Mouse (Mus musculus): ENCODE measurements at regions not wholly inside any gene's neighbourhood (a gene's known extent, or its start where the extent isn't known, plus 50 kb on each side); places are given as distances from the start of the nearest gene placed in this dataset.
"Not testable (repeated sequence)": the region's sequence is repeated elsewhere in the genome, so short reads cannot be mapped to it uniquely, and the experiment has no call there.

- no peak for DNase-seq
Measured at GRCm38 (mm10) chr14:54148121-54148520, 105.8 kb downstream of the Dad1 start.

DNA sequence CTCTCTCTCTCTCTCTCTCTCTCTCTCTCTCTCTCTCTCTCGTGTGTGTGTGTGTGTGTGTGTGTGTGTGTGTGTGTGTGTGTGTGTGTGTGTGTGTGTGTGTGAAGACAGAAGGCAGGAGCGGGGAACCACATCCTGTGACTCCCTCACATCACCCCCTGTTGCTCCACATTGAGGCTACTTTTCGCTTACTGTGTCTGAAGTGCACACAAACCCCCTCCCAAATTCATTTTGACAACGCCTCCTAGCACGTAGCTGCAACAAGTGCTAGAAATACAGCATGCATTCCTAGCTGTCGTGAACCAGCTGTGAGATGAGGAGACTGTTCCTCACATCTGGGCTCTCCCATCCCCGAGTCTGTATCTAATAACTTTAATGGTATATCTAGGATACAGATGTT, 106.4 kb downstream of the Dad1 start:
- DNase-seq = no peak

GRCm38 (mm10) chr14:54145743-54146741, 107.9 kb downstream of the Dad1 start:
- no peak for DNase-seq

DNA sequence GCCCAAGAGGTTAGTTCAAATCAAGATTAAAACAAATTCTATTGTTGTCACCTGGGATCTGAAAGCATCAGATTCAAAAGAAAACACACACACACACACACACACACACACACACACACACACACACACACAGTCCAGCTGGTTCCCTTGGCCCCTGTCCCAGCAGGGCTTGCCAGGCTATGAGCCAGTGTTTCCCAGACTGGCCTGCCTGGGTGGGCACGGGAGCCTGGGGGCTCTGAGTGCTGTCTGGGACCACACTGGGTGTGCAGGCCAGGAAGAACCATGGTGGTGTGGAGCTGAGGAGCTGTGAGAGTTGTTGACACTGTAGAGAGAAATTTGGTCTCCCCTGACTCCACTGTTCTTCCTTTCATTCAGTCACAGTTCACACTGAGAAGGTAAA, 110.1 kb downstream of the Dad1 start:
- peak in 1 of 2 experiments; percentile 28 for DNase-seq

GRCm38 (mm10) chr14:54138288-54138687, 115.6 kb downstream of the Dad1 start:
- DNase-seq = no peak

- DNase-seq = no peak
Measured at GRCm38 (mm10) chr14:54136538-54136937, 117.4 kb downstream of the Dad1 start.

DNA sequence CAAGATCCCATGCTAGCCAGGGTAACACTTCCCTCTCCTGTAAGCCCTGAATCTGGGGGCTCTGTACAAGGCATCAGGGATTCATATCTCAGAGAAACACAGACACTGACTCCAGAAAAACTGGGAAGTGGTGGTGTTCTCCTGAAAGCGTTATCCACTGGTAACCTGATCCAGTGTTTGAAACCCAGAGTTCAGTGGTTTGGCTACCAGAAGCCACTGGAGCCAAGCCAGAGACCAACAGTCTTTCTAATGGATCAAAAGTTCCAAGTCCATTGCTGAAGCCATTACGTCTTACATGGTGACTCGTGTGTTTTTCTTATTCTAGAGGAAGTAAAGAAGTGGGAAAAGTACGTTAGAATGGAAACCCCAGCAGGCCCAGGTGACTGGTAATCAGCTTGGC, 125.6 kb downstream of the Dad1 start:
- DNase-seq = no peak

DNA sequence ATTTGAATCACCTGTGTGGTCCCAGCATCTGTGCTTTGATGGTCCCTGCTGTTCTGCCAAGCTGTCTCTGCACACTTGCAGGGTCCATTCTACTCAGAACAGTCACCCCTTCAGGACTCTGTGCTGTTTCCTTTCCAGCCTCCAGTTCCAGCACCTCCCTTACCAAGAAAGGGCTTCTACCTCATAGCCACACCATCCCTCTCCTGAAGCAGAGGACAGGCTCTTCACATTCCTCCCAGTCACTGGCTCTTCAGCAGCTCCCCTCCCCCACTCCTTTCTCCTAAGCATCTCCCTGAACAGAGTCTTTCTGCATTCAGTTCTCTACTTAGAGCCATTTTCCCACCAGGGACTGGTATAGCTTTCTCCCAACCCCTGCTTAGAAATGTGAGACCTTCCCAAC, 128.4 kb downstream of the Dad1 start:
- no peak for DNase-seq

DNA sequence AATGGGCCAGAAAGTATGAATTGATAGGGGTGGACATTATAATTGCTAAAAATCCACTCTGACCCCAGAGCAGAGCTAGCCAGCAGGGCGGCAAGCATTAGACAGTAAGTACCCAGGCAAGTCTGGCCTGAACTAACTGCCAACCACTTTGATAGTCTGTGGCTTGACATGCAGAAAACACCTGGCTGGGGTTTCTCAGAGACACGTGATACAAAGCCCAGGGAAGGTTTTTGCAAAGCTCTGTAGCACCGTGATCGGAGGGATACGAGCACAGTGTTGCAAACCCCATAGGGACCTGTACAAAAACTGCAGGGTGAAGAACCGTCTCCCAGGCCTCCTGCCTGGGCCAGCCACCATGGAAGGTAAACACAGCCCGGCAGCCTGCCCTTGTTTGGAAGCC, 131.9 kb downstream of the Dad1 start:
- DNase-seq = no peak

GRCm38 (mm10) chr14:54121340-54121739, 132.6 kb downstream of the Dad1 start:
- DNase-seq = no peak

DNA sequence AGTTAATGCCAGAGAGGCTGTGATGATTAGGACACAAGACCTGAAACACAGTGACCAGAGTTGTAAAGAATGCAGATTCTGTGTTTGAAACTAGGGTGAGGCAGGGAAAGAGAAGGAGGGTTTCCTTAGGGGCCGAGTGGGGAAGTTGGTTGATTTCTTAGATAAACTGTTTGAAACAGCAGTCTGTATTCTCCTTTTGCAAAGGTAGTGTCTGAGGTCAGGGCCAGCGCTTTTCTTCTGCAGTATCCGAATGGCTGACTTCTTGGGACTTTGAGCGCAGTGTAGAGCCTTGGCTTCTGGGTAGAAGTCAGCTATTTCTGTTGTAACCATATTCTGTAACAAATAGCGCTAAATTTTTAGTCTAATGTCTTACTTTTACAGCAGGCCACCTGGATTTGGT, 133.7 kb downstream of the Dad1 start:
- no peak for DNase-seq

- DNase-seq = not testable (repeated sequence)
Measured at GRCm38 (mm10) chr14:54117607-54118006, 136.3 kb downstream of the Dad1 start.

DNA sequence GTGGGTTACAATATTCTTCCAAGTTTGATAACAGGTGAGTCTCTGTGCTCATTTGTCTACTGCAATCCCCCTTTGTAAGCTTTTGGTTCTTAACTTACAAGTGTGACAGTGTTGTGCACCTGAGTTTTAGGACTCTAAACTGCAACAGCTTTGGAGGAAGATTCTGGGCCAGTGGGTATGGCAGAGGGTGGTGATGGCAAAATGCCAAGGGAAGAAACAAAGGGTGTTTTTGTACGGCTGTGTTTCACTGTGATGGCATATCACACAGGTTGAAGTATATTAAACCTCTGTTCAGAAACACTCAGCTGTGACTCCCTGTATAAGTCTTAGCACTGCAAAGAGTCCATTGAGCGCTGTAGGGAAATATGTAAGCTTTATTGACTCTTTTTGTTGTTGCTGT, 140.7 kb downstream of the Dad1 start:
- no peak for DNase-seq

GRCm38 (mm10) chr14:54110971-54111370, 142.9 kb downstream of the Dad1 start:
- no peak for DNase-seq

GRCm38 (mm10) chr14:54109129-54109528, 144.8 kb downstream of the Dad1 start:
- no peak for DNase-seq

DNA sequence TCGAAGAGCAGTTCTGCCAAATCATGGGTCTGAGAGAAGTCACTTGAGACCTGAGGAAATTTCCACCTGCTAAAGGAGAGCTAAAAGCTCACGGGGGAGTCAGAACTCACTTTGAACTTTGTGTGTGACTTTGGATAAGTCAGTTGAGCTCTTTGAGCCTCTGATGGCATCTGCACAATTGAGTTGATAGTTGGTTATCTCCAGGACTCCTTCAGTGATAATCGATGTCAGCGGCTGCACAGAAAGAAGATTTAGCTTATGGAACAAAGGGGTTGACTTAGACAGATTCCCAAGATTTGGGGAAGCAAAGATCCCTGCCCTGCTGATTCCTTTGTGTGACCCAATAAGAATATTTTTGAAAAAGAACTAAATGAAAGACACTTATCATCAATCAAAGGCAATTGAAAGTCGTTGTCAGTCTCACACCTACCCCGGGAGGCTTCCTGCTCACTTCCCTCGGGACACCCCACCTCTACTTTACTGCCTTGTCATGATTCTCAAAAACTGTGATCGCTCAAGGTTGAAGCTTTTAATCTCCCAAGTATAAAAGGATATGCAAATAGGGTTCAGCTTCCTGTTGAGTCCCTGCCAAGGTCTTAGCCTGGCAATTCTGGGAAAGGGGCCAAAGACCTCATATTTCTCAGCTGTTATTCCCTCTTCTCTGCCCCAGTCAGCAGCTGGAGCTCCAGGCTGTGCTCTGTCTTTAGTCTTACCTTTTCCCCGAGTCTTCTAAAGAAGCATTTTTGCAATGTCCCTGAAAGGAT, 145.4 kb downstream of the Dad1 start:
- peak; percentile 74 to 77 for DNase-seq

DNA sequence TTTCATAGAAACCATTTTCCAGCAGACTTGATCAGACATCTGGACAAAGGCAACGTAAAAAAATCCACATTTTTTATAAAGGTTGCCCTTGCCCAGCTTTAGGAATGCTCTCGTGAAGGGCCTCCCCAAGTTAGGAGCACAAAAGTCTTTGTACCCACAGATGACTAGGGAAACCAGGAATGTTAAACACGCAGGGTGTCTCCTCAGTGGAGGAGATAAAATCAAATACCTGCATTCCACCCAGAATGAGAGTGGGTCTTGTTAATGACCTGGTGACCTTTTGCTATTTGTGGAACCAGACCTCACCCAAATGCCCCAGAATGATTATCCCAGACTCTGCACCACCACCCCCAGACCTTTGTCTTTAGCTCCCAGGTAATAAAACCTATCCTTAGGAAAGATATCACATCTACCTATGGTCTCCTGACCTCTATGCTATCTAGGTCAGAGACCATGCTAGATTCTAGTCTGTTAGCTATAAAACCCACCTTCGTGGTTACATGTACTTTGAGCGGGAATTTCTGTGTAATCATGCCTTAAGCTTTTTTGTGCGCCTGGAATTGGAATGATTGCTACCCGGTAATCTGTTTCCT, 146.6 kb downstream of the Dad1 start:
- DNase-seq = no peak

DNA sequence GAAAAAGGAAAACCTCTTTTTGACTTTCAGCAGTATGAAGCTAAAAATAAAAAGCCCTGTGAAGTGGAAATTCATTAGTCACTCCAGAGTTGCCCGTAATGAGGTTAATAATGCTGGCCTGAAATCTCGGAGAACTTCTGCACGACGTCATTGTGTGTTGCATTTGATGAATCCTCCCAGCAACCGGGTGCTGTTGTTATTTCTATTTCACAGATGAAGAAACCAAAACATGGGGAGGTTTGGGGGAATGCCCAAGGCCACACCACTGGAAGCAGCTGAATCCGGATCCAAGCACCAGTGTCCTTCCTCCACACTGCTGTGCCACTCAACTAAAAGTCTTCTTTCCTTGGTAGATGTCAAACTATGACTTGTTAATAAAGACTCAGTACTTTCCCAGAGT, 149.7 kb downstream of the Dad1 start:
- no peak for DNase-seq

DNA sequence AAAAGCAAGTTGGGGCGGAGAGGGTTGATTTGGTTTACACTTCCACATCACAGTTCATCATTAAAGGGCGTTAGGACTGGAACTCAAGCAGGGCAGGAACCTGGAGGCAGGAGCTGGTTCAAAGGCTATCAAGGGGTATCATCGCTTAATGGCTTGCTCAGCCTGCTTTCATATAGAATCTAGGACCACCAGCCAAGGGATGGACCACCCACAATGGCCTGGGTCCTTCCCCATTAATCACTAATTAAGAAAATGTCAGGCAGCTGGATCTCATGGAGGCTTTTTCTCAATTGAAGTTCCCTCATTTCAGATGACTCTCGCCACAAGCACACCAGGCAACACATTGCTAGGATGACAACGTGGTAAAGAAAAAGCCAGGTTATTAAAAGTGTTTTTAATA, 150.4 kb downstream of the Dad1 start:
- no peak for DNase-seq

- DNase-seq = no peak
Measured at GRCm38 (mm10) chr14:54103115-54103514, 150.8 kb downstream of the Dad1 start.

DNA sequence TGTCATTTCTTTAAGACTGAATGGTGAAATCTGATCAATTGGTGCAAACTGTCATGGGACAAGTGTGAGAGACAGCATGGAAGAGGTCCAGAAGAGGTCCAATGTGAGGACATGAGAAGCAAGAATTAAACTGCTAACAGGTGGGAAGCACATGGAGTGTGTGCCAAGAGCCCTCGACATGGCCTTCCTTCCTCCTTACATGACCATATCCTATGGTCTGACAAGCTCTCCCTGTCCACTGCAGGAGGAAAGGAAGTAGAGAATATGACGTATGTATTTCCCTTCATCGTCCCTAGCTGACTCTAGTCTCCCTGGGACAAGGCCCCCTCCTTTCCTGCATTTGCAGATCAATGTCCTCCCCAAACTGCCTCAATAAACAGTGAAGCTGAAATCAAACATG, 152.1 kb downstream of the Dad1 start:
- no peak for DNase-seq

DNA sequence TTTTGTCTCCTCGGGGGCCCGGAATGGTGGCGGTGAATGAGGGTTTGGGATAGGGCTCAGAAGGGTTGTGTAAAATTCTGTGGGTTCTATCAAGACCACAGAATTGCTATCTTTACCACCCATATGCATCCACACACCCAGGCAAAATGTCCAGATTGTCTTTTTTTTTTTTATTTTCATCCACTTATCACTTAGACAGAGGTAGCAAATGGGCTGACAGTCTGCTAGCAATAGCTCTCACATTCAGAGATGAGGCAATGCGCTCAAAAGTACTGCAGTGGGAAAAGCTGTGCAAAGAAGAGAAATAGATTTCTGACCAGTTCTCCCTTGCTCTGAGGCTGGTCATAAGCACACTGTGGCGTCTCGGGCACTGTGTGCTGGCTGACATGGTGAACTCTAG, 154.5 kb downstream of the Dad1 start:
- no peak for DNase-seq

DNA sequence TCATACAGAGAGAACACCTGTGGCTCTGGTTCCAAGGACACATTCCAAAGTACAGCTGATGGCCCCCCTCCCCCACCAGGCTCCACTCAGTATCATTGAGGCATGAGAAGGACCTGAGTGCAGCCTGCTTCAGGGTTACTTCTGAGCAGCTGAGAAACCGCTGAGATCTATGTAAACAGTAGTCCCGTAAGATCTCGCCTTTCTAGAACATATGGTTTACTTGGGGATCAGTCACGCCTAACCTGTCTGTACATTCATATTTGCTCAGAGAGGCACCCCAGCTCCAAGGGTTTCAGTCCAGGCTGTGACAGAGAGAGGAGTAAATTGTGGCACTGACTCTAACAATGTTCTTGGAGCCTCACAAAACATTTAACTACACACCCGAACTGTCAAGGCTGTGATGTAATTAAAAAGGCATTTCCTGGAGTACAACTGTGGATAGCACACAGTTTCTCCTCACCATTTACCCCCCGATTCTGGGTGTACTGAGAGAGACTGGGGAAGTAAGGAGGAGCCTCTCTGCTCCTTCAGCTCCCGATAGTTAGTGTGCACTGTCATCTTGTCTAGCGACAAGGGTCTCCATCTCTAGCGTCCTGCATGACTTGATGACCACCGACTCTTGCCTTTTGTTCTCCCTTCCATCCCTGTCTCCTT, 155.7 kb downstream of the Dad1 start:
- peak in 1 of 2 experiments; percentile 44 for DNase-seq
